Mouse (Mus musculus): ENCODE data around the gene Gmeb2.

Gmeb2 gene

GRCm38 (mm10) chr2:181228335-181228734 lies 59.5 kb downstream of the Gmeb2 start:
- DNase-seq (ENCODE audit: extremely low read depth, low read depth) = no peak

DNA sequence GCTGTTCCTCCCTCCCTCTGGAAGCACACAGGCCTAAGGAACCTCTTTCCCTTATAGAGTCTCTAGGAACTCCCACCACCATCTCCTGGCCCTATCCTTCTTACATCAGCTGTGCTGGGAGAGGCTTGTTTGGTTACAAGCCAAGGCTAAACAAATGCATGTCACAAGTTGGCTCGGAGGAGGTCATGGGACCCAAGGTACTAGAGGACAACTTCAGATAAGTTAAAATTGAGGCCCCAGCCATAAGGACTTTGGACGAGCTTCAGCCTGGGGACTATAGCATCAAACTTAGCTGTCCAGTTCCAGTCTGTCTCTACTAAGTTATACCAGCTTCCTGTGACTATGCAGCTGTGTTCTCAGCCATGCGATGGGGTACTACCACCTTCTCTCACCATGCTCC lies 60.7 kb downstream of the Gmeb2 start:
- DNase-seq (ENCODE audit: extremely low read depth, low read depth) = no peak

GRCm38 (mm10) chr2:181224994-181225393 lies 62.8 kb downstream of the Gmeb2 start:
- no peak for DNase-seq (ENCODE audit: extremely low read depth, low read depth)

GRCm38 (mm10) chr2:181220361-181220760 lies 67.5 kb downstream of the Gmeb2 start:
- DNase-seq (ENCODE audit: extremely low read depth, low read depth) = no peak

- DNase-seq (ENCODE audit: extremely low read depth, low read depth) = no peak
Observed at GRCm38 (mm10) chr2:181219538-181220216, 68.2 kb downstream of the Gmeb2 start, which contains the start of gene Fndc11. Gene Fndc11, plus strand, starts transcription at chr2:181220013.

GRCm38 (mm10) chr2:181218881-181219485 lies 68.9 kb downstream of the Gmeb2 start:
- no peak for DNase-seq (ENCODE audit: extremely low read depth, low read depth)

DNA sequence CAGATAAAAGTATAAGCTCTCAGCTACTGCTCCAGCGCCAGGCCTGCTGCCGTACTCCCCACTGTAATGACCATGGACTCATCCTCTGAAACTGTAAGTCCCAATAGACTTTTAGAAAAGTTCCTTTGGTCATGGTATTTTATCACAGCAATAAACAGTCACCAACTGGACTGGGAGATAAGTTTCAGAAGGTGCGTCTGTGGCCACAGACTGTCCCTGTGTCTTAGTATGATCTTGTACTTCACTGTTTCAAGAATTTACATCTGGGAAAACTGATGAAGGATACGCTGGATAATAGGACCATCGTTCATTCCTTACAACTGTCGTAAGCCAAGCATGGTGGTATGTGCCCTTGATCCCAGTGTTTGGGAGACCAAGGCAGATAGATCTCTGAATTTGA lies 71.8 kb downstream of the Gmeb2 start:
- DNase-seq (ENCODE audit: extremely low read depth, low read depth) = no peak

GRCm38 (mm10) chr2:181213021-181213445 lies 74.8 kb downstream of the Gmeb2 start, which contains the start of gene Srms:
Gene Srms, minus strand, starts transcription at chr2:181213185.
- no peak for DNase-seq (ENCODE audit: extremely low read depth, low read depth)

- no peak for DNase-seq (ENCODE audit: extremely low read depth, low read depth)
Observed at GRCm38 (mm10) chr2:181212389-181213020, 75.3 kb downstream of the Gmeb2 start.

DNA sequence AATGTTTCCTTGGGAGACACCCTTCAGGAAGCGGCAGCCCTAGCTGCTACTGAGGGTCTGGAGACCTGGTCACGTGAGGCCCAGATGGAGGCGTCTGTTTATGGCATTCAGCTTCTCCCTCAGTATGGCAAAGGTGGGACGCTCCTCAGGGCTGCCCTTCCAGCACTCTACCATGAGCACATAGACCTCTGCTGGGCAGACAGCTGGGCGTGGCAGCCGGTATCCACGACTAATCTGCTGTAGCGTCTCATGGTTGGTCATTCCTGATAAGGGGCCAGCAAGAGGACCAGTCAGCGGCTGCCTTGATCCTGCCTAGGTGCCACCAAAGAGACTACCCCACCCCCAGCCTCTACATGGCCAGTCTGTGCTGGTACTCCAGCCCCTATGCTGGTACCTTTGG lies 81.7 kb downstream of the Gmeb2 start:
- no peak for DNase-seq (ENCODE audit: extremely low read depth, low read depth)

DNA sequence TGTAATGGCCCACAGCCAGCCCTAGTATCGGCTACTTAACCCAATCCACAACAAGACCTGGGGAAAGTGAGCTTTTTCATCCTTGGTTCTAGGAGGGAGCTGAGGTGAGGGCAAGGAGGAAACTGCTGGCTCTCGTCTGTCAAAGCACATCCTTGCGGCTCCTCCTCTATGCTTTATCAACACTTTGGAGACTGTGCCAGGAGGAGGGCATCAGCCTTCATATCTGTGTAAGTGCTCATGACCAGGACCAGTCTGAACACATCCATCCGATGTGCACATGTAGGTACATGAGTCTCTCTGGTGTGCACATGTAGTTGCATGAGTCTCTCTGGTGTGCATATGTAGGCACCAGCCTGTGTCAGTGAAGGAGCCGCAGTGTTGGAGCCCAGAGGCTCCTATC lies 82.2 kb downstream of the Gmeb2 start:
- DNase-seq (ENCODE audit: extremely low read depth, low read depth) = no peak

- DNase-seq (ENCODE audit: extremely low read depth, low read depth) = no peak
Observed at GRCm38 (mm10) chr2:181202886-181203285, 84.9 kb downstream of the Gmeb2 start.

- DNase-seq (ENCODE audit: extremely low read depth, low read depth) = no peak
Observed at GRCm38 (mm10) chr2:181202422-181202821, 85.4 kb downstream of the Gmeb2 start, which contains the start of gene Ptk6. Gene Ptk6, minus strand, starts transcription at chr2:181202789.

DNA sequence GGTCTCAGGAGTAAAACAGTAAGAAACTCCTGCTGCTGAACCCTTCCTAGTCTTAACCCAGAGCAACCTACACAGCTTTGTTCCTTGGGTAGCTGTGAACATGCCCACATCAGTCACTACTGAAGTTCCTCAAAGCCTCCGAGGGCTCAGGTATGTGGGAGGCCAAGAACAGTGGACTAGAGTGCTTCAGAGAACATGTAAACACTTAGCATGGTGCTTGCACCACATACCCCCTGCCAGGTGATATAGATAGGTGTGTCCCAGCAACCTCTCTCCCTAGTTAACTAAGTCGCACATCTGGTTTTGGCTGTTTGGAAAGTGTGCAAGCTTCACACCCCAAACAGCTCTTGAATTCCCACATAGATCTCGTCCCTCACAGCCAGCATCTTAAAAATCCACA lies 86.2 kb downstream of the Gmeb2 start:
- no peak for DNase-seq (ENCODE audit: extremely low read depth, low read depth)
